Mouse (Mus musculus): ENCODE data around the gene Cks1brt. TPM values are rescaled to one million over a fixed set of nuclear protein-coding genes. Genes with fewer than 3 reads are reported as not detected.
"Not testable (repeated sequence)": the region's sequence is repeated elsewhere in the genome, so short reads cannot be mapped to it uniquely, and the experiment has no call there.

Cks1brt gene
- polyA plus RNA-seq (2015; fragmentation: Nextera tagmentation; extraction: Ambion mirVana) = not detected in 2 replicates

DNA sequence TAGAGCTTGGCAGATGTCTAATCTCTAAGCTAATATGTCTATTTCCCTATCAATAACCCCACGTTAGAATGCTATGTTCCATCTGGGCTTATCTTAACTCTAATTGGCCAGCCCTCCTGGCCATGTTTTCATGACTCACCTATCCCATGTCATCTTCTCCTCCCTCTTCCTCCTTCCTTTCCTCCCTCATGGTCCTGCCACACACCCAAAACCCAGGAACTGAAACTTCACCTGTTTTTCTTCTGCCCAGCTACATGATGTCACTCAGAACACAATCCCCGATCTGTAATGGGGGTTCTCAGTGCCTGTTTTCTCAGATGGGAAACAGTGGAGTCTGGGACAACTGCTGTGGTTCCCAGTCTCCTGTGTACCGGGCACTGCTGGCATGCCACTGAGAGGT, at the start of gene Cks1brt:
Gene Cks1brt (plus strand): TSS at position 301 of the 400 bp plus-strand sequence.
- no peak within 1 kb of the TSS for H3K9ac ChIP-seq
- no peak for ATAC-seq (ENCODE audit: insufficient number of reproducible peaks, low FRiP score, low TSS enrichment, low read depth)
- H3K4me2 ChIP-seq (replicated peaks) = no peak within 1 kb of the TSS
- no peaks in the 10 kb centered on the region for H3K4me1 ChIP-seq
- peaks cover 16% of the 10 kb centered on the region; the same call in 1 of the 2 replicates for H3K9me3 ChIP-seq (replicated peaks)
- H3K36me3 ChIP-seq = no peaks in the 10 kb centered on the region
- H3K4me3 ChIP-seq (replicated peaks) = no peak within 1 kb of the TSS
- no peak within 1 kb of the TSS for H3K27ac ChIP-seq (replicated peaks)
- no peaks in the 10 kb centered on the region for H3K27me3 ChIP-seq
- 82% methylated on average over 3 of the region's 3 CpGs for WGBS

DNA sequence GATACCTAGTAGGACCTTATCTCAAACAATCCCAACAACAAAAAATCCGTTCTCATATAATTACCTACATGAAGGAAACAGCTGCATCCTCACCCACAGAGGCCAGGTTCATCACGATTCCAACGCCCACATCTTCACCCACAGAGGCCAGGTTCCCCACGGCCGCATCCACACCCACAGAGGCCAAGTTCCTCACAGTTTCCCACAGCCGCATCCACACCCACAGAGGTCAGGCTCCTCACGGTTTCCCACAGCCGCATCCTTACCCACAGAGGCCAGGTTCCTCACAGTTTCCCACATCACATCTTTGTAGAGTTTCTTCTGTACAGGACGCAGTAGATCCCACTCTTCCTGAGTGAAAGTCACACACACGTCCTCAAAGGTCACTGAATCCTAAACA, 38.5 kb upstream of the Cks1brt start:
- no peak overlapping the region for H3K27ac ChIP-seq (replicated peaks)
- H3K36me3 ChIP-seq = peaks cover 40% of the 10 kb centered on the region
- H3K4me2 ChIP-seq (replicated peaks) = no peak overlapping the region
- no peak overlapping the region for H3K9ac ChIP-seq
- no peak overlapping the region for H3K4me3 ChIP-seq (replicated peaks)
- WGBS = 94% methylated on average over 10 of the region's 10 CpGs
- no peak for ATAC-seq (ENCODE audit: insufficient number of reproducible peaks, low FRiP score, low TSS enrichment, low read depth)
- no peaks in the 10 kb centered on the region for H3K27me3 ChIP-seq
- H3K4me1 ChIP-seq = no peaks in the 10 kb centered on the region
- peaks cover 4% of the 10 kb centered on the region; the same call in 1 of the 2 replicates for H3K9me3 ChIP-seq (replicated peaks)

DNA sequence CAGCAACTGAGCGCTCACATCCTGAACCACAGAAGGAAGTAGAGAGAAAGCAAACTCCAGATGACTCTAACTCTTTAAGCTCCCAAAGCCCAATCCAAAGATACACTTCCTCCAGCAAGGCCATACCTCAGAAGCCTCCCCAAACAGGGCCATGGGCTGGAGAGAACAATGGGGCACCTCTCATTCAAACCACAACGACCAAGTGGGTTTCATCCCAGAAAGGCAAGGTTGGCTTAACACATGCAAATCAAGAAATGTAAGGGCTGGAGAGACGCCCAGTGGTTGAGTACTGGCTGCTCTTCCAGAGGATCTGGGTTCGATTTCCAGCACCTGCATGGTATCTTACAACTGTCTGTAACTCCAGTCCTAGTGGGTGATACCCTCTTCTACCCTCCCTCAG, 36.2 kb upstream of the Cks1brt start:
- Histone ChIP-seq H3K36me3 (peaks cover 20% of the 10 kb centered on the region), H3K4me1 (0 out of 2 replicates have a peak, but pooled peaks cover 2% of the 10 kb centered on the region), H3K4me3 (replicated peaks) (no peak overlapping the region), H3K4me2 (replicated peaks) (no peak overlapping the region), H3K27ac (replicated peaks) (no peak overlapping the region), H3K27me3 (no peaks in the 10 kb centered on the region), H3K9ac (no peak overlapping the region), H3K9me3 (replicated peaks) (peaks cover 4% of the 10 kb centered on the region; the same call in 1 of the 2 replicates)
- 79% methylated on average over 4 of the region's 4 CpGs for WGBS
- ATAC-seq (ENCODE audit: insufficient number of reproducible peaks, low FRiP score, low TSS enrichment, low read depth) = no peak

DNA sequence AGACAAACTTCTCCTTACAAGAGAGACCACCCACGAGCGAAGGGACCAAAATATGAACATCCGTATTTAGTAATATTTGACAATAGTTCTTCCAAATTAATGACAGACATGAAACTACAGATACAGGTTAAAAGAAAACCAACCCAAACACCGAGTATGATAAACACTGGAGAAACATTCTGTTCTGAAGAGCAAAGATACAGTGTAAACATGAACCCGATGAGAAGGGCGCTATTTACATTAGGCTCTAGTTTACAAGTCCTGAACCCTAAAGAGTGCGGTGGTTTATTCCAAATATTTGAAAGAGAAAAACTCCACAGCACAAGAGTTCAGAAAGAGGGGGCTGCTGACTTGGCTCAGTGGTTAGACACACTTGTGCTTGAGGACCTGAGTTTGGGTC, 34.7 kb upstream of the Cks1brt start:
- Histone ChIP-seq H3K4me3 (replicated peaks) (no peak overlapping the region), H3K4me2 (replicated peaks) (no peak overlapping the region), H3K4me1 (0 out of 2 replicates have a peak, but pooled peaks cover 2% of the 10 kb centered on the region), H3K27me3 (no peaks in the 10 kb centered on the region), H3K36me3 (peaks cover 5% of the 10 kb centered on the region; the same call in 1 of the 2 replicates), H3K9ac (no peak overlapping the region), H3K9me3 (replicated peaks) (peaks cover 4% of the 10 kb centered on the region; the same call in 1 of the 2 replicates), H3K27ac (replicated peaks) (no peak overlapping the region)
- WGBS = 89% methylated on average over 7 of the region's 7 CpGs
- ATAC-seq (ENCODE audit: insufficient number of reproducible peaks, low FRiP score, low TSS enrichment, low read depth) = no peak

DNA sequence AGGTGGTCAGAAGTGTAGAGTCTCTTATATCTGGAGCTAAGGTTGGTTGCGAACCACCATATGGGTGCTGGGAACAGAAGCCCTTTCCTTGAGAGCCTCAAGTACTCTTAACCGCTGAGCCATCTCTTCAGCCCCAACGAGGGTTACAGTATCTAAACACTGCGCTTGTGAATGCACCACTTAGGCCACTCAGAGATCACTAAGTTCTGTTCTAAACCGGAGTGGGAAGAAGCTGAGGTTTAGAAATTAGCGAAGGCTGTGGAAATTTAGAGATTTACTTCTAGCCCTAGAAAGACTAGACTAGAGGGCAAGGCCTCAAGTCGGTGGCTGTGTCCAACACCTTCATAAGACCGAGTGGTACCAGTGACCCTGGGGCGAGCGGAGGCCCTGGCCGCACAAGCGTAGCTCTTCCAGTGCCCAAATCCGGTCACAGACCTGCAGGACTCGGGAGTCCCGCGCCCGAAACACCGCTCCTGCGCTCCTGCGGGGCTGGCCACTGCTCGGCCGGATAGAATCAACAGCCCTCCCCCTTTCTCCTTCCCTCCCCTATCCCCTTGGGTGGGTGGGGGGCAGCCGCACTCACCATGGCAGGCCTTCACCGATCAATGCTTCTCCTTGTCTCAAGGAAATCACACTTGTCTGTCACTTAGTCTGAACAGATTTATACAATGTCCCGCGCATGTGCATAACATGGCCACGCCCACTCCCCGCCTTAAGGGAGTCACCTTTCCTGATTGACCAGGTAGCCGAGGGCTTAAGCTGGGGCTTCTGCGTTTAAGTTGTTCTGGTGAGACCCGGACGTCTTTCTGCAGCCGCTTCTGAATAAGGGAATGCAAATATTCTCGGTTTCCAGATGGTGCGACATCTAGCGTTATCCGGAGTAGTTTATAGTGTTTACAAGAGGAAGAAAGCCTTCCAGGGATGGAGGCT, 32.4 kb upstream of the Cks1brt start:
- H3K9me3 ChIP-seq (replicated peaks) = no peaks in the 10 kb centered on the region
- H3K4me1 ChIP-seq = 0 out of 2 replicates have a peak, but pooled peaks cover 2% of the 10 kb centered on the region
- H3K9ac ChIP-seq = peak overlapping the region; percentile 53
- peak overlapping the region; percentile 71 for H3K27ac ChIP-seq (replicated peaks)
- H3K4me2 ChIP-seq (replicated peaks) = peak overlapping the region; percentile 58
- H3K36me3 ChIP-seq = no peaks in the 10 kb centered on the region
- H3K4me3 ChIP-seq (replicated peaks) = peak overlapping the region; percentile 57
- 6% methylated on average over 37 of the region's 37 CpGs for WGBS
- peak; percentile 89 for ATAC-seq (ENCODE audit: insufficient number of reproducible peaks, low FRiP score, low TSS enrichment, low read depth)
- H3K27me3 ChIP-seq = no peaks in the 10 kb centered on the region

DNA sequence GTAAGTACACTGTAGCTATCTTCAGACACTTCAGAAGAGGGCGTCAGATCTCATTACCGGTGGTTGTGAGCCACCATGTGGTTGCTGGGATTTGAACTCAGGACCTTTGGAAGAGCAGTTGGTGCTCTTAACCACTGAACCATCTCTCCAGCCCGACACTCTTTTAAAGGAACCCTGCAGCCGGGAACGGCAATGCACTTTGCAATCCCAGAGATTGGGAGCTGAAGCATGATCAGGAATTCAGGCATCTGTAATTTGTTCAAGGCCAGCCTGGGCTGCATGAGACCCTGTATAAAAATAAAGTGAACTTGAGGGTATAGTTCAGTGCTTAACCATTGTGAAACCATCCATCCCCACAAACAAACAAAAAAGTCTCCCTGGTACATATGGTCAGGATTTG, 31.5 kb upstream of the Cks1brt start:
- not testable (repeated sequence) for H3K9me3 ChIP-seq (replicated peaks); H3K4me3 ChIP-seq (replicated peaks)
- WGBS = 74% methylated on average over 5 of the region's 5 CpGs

DNA sequence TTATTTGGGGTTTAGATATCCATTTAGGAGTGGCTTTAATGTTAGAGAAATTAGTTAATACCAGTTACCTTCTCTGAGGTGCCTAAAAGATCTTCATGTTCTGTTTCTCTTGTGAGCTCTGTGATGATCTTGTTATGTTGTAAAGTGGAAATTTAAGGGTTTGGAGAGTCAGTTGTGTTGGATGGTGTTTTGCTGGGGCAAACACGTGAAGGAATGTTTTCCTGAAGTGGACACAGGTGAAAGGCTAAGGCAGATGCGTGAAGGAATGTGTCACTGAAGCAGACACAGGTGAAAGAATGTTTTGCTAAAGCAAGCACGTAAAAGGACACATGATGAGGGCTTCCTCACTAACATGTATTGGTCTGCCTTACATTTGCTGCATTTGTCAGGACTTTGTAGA, 28.7 kb upstream of the Cks1brt start, which contains the start of gene Zfp791:
Gene Zfp791 (minus strand): TSS at position 101 of the 400 bp plus-strand sequence.
- Histone ChIP-seq H3K4me2 (replicated peaks) (no peak within 1 kb of the TSS), H3K9ac (no peak within 1 kb of the TSS), H3K9me3 (replicated peaks) (no peaks in the 10 kb centered on the region), H3K36me3 (no peaks in the 10 kb centered on the region), H3K4me1 (0 out of 2 replicates have a peak, but pooled peaks cover 2% of the 10 kb centered on the region), H3K4me3 (replicated peaks) (no peak within 1 kb of the TSS), H3K27me3 (no peaks in the 10 kb centered on the region), H3K27ac (replicated peaks) (no peak within 1 kb of the TSS)
- WGBS = 75% methylated on average over 3 of the region's 3 CpGs
- no peak for ATAC-seq (ENCODE audit: insufficient number of reproducible peaks, low FRiP score, low TSS enrichment, low read depth)

More for the DNA sequence above, 31.5 kb upstream of the Cks1brt start:
- H3K27ac ChIP-seq (replicated peaks); H3K4me1 ChIP-seq; H3K36me3 ChIP-seq; H3K4me2 ChIP-seq (replicated peaks); ATAC-seq (ENCODE audit: insufficient number of reproducible peaks, low FRiP score, low TSS enrichment, low read depth); H3K27me3 ChIP-seq; H3K9ac ChIP-seq: not testable (repeated sequence)

DNA sequence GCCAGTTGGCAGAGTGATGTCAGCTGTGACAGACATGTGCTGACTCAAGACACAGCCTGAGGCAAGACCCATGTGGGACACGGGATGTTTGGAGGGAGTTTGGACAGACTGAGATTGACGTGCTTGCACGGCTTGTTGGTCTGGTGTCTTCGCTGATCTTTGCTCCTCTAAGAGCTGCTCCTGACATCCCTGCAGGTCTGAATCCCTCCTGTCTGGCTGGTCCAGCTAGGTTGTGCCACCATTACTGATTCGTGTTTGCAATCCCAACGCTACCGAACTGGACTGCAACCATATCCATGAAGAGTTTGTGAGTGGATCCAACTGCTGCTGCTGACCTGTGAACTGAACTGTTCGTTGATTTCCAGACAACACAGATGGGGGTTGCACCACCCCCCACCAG, 28.0 kb upstream of the Cks1brt start:
- no peak overlapping the region for H3K4me3 ChIP-seq (replicated peaks)
- 0 out of 2 replicates have a peak, but pooled peaks cover 2% of the 10 kb centered on the region for H3K4me1 ChIP-seq
- ATAC-seq (ENCODE audit: insufficient number of reproducible peaks, low FRiP score, low TSS enrichment, low read depth) = no peak
- H3K27me3 ChIP-seq = no peaks in the 10 kb centered on the region
- no peaks in the 10 kb centered on the region for H3K36me3 ChIP-seq
- H3K4me2 ChIP-seq (replicated peaks) = no peak overlapping the region
- 84% methylated on average over 8 of the region's 8 CpGs for WGBS
- H3K27ac ChIP-seq (replicated peaks) = no peak overlapping the region
- H3K9me3 ChIP-seq (replicated peaks) = no peaks in the 10 kb centered on the region
- no peak overlapping the region for H3K9ac ChIP-seq

DNA sequence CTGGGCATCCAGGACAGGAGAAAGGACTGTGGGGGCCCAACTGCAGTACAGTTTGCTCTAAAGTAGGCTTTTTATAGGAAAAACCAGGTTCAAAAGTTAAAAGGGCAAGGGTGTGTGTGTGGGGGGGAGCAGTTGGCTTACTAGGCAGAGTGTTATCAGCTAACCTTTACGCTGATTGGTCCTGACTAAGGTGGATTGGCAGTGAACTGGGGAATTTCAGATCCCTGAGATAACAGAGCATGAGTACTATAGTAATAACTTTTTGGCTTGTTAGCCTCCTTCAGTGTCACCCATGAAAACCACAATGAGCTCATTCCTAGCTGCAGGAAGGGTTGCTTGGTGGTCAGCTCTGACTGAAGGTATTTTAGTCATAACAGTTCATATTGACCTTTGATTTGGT, 19.4 kb upstream of the Cks1brt start:
- no peak for ATAC-seq (ENCODE audit: insufficient number of reproducible peaks, low FRiP score, low TSS enrichment, low read depth)
- Histone ChIP-seq H3K36me3 (no peaks in the 10 kb centered on the region), H3K9ac (no peak overlapping the region), H3K27me3 (no peaks in the 10 kb centered on the region), H3K9me3 (replicated peaks) (no peaks in the 10 kb centered on the region), H3K4me3 (replicated peaks) (no peak overlapping the region), H3K4me1 (no peaks in the 10 kb centered on the region), H3K4me2 (replicated peaks) (no peak overlapping the region), H3K27ac (replicated peaks) (no peak overlapping the region)
- WGBS = 83% methylated on average over 1 of the region's 1 CpGs

DNA sequence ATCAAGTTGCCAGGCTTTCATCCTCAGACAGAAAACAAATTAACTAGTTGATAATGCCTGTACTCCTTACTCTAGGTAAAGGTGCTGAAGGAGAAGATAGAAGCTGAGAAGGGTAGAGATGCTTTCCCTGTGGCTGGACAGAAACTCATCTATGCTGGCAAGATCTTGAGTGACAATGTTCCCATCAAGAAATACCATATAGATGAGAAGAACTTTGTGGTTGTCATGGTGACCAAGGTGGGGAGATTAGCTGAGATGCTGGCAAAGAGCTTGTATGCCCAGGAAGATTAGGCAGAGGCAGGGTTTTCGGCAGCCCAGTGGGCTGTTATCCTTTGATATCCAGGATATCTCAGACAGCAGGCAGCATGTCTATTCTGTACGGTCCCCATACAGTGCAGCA, 16.0 kb upstream of the Cks1brt start:
- 96% methylated on average over 2 of the region's 2 CpGs for WGBS
- not testable (repeated sequence) for H3K4me1 ChIP-seq; H3K9me3 ChIP-seq (replicated peaks); H3K36me3 ChIP-seq; H3K27ac ChIP-seq (replicated peaks); H3K4me2 ChIP-seq (replicated peaks); H3K27me3 ChIP-seq; ATAC-seq (ENCODE audit: insufficient number of reproducible peaks, low FRiP score, low TSS enrichment, low read depth); H3K4me3 ChIP-seq (replicated peaks); H3K9ac ChIP-seq

DNA sequence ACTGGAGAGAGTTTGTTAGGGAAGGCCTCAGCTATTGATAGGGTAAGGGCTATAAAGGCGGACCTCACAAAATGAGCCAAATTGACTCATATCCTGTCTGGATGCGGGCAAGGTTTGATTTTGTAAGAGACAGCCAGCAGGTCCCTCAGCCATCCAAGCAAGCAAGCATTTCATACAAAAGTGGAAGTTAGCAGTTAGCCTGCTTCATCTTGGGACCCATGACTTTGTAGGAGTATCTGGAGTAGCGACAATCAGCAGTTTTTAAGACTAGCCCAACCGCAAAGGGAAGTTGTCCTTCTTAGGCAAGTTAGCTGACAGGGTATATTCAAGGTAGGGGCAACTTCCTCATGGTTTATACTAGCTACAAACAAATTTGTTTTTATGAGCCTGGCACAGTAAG, 9.2 kb upstream of the Cks1brt start:
- Histone ChIP-seq H3K9ac (no peak overlapping the region), H3K27me3 (no peaks in the 10 kb centered on the region), H3K4me2 (replicated peaks) (no peak overlapping the region), H3K4me1 (no peaks in the 10 kb centered on the region), H3K27ac (replicated peaks) (no peak overlapping the region), H3K4me3 (replicated peaks) (no peak overlapping the region), H3K36me3 (no peaks in the 10 kb centered on the region), H3K9me3 (replicated peaks) (no peaks in the 10 kb centered on the region; the same call in 1 of the 2 replicates)
- ATAC-seq (ENCODE audit: insufficient number of reproducible peaks, low FRiP score, low TSS enrichment, low read depth) = no peak
- WGBS = 89% methylated on average over 4 of the region's 4 CpGs

Data from embryonic facial prominence, embryonic 15.5 days (tissue).